Mouse (Mus musculus) heart, adult 2 months (tissue): ENCODE measurements at regions not wholly inside any gene's neighbourhood (a gene's known extent, or its start where the extent isn't known, plus 50 kb on each side); places are given as distances from the start of the nearest gene placed in this dataset.

ENCODE experiments used
- DNase-seq, 2 experiments: peaks; one replicate each; pipeline ENCODE4 v3.0.0; 2021
- H3K27ac ChIP-seq: fragments of 200-600 bp; 2 replicates; pipeline ENCODE4 v1.8.1; 2022
- H3K27me3 ChIP-seq: fragments of 200-500 bp; 2 replicates; pipeline ENCODE4 v1.6.1; 2012; ENCODE audit warnings: mild to moderate bottlenecking, low read length, inconsistent platforms, mixed read lengths; ENCODE audit not compliant: control insufficient read depth, insufficient read depth
- H3K36me3 ChIP-seq: fragments of 200-500 bp; 2 replicates; pipeline ENCODE4 v1.6.1; 2012; ENCODE audit warnings: low read length, inconsistent platforms; ENCODE audit not compliant: control insufficient read depth, insufficient read depth
- H3K4me1 ChIP-seq: fragments of 200-500 bp; 2 replicates; pipeline ENCODE4 v1.6.1; 2011; ENCODE audit warnings: low read length; ENCODE audit not compliant: control insufficient read depth, insufficient read depth
- H3K4me3 ChIP-seq: fragments of 200-600 bp; 2 replicates; pipeline ENCODE4 v1.8.1; 2022
- H3K79me2 ChIP-seq: fragments of 200-500 bp; replicated peaks from 2 replicates; pipeline ENCODE4 v1.6.1; 2012; ENCODE audit warnings: mild to moderate bottlenecking, inconsistent platforms, low read length, moderate library complexity, mixed read lengths; ENCODE audit not compliant: control insufficient read depth, insufficient read depth
- H3K9ac ChIP-seq: fragments of 200-500 bp; 2 replicates; pipeline ENCODE4 v1.6.1; 2012; ENCODE audit warnings: low read depth, mild to moderate bottlenecking, control low read depth, inconsistent platforms, low read length, mixed read lengths
- CTCF ChIP-seq: fragments of 200-600 bp; IDR thresholded peaks from 2 replicates; pipeline ENCODE4 v1.8.1; 2022; ENCODE audit warnings: antibody characterized with exemption, mild to moderate bottlenecking, moderate library complexity
- EP300 ChIP-seq: fragments of 200-500 bp; IDR thresholded peaks from 2 replicates; pipeline ENCODE4 v1.6.1; 2011; ENCODE audit warnings: low read depth, low read length, control low read depth; ENCODE audit not compliant: insufficient read depth
- POLR2A ChIP-seq: fragments of 200-500 bp; IDR thresholded peaks from 2 replicates; pipeline ENCODE4 v1.6.1; 2011; ENCODE audit warnings: mild to moderate bottlenecking, low read depth, low read length, control low read depth; ENCODE audit not compliant: insufficient read depth
- WGBS: fragments of 180-500 bp; shearing (Covaris S2); methylation state at CpG from one replicate; pipeline ENCODE4 v1.1.7; 2018; 5-methylcytosine and 5-hydroxymethylcytosine counted together
- intact Hi-C: fragments of 180-260 bp; cut with DNase I; formaldehyde crosslinking; loops from one replicate; pipeline ENCODE4 v1.15.1; 2025

- Histone ChIP-seq H3K9ac (no peak overlapping the region), H3K36me3 (no peaks in the 10 kb centered on the region), H3K4me3 (no peak overlapping the region), H3K27me3 (no peaks in the 10 kb centered on the region), H3K79me2 (no peaks in the 10 kb centered on the region), H3K4me1 (no peaks in the 10 kb centered on the region), H3K27ac (no peak overlapping the region)
- intact Hi-C loops, result no loop called here
- 57% methylated on average over 2 of the region's 2 CpGs for WGBS
- no peak for TF ChIP-seq CTCF
- TF ChIP-seq EP300, result no peak
- no peak for TF ChIP-seq POLR2A
- DNase-seq, result peak in 1 of 2 experiments; percentile 2
Observed at GRCm38 (mm10) chrX:98452026-98452425, 303.5 kb downstream of the Ar start.

GRCm38 (mm10) chrX:98476473-98477254 lies 328.1 kb downstream of the Ar start:
- 78% methylated on average over 4 of the region's 4 CpGs for WGBS
- Histone ChIP-seq H3K9ac (no peak overlapping the region), H3K79me2 (no peaks in the 10 kb centered on the region), H3K4me1 (no peaks in the 10 kb centered on the region), H3K27me3 (no peaks in the 10 kb centered on the region), H3K36me3 (no peaks in the 10 kb centered on the region), H3K27ac (no peak overlapping the region), H3K4me3 (no peak overlapping the region)
- no peak for DNase-seq
- intact Hi-C loops, result no loop called here
- TF ChIP-seq POLR2A (no peak), EP300 (no peak), CTCF (no peak)
